Mouse (Mus musculus): ENCODE measurements around the gene Mlec.

DNA sequence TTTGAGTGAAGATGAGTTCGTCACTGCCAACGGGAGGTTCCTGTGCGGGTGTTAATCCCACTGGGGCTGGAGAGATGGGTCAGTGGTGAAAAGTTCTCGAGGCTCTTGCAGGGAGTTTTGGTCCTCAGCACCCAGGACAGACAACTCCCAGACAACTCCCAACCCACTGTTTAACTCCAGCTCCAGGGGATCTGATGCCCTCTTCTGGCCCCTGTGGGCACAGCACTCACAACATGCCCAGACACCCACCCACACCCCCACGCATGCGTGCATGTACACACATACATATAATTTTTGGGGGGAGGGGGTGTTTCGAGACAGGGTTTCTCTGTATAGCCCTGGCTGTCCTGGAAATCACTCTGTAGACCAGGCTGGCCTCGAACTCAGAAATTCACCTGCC, 5.6 kb upstream of the Mlec start:
- TF ChIP-seq MYOG (IDR thresholded peaks at IDR 0.05; ENCODE audit: control insufficient read depth in 1 of 3, insufficient read depth in 1 of 3, insufficient read length in 2 of 3, low read depth in 2 of 3) = no peak
- no peak for TF ChIP-seq POLR2A (IDR thresholded peaks at IDR 0.05; ENCODE audit: insufficient read length, low read depth)
- no peak for TF ChIP-seq REST (IDR thresholded peaks at IDR 0.05; ENCODE audit: insufficient read depth, insufficient read length)
- TF ChIP-seq USF1 (IDR thresholded peaks at IDR 0.05; ENCODE audit: low read depth) = no peak
- TF ChIP-seq MAX (IDR thresholded peaks at IDR 0.05; ENCODE audit: low read depth) = no peak
- TF ChIP-seq E2F4 (IDR thresholded peaks at IDR 0.05; ENCODE audit: insufficient read depth) = no peak
- no peak for TF ChIP-seq MYOD1 (IDR thresholded peaks at IDR 0.05; ENCODE audit: control insufficient read depth in 1 of 3, insufficient read length in 2 of 3, low read depth in 2 of 3)
- TF ChIP-seq CEBPB (IDR thresholded peaks at IDR 0.05; ENCODE audit: insufficient read depth, poor library complexity, severe bottlenecking) = no peak
- no peak for TF ChIP-seq POLR2AphosphoS2 (IDR thresholded peaks at IDR 0.05; ENCODE audit: insufficient read length, low read depth)
- no peak for TF ChIP-seq TCF12 (IDR thresholded peaks at IDR 0.05; ENCODE audit: insufficient read depth, poor library complexity, severe bottlenecking)

Measured in myocyte (in vitro differentiated cells).